Mouse (Mus musculus) gonadal fat pad, adult 2 months (tissue): Measurements from ENCODE around the gene Sub1. TPM values are rescaled to one million over a fixed set of nuclear protein-coding genes. Genes with fewer than 3 reads are reported as not detected.

Experiments
- DNase-seq: peaks from one replicate; pipeline ENCODE4 v3.0.0-alpha.2; 2012; ENCODE audit warnings: low read depth
- polyA plus RNA-seq: library from polyadenylated mRNA; depleted of rRNA; stranded (reverse); fragments of >200 nt; gene quantifications from 2 replicates; pipeline ENCODE4 v1.2.3, GENCODE M21; 2012; rRNA removed

The Sub1 gene
- 14.6 and 15.7 TPM in 2 replicates for polyA plus RNA-seq

- no peak for DNase-seq
Measured at GRCm38 (mm10) chr15:11996883-11997282, at the start of gene Sub1. TSS of gene Sub1 (minus strand) at chr15:11996983.

GRCm38 (mm10) chr15:12040407-12040710 lies 43.6 kb upstream of the Sub1 start:
- no peak for DNase-seq

DNA sequence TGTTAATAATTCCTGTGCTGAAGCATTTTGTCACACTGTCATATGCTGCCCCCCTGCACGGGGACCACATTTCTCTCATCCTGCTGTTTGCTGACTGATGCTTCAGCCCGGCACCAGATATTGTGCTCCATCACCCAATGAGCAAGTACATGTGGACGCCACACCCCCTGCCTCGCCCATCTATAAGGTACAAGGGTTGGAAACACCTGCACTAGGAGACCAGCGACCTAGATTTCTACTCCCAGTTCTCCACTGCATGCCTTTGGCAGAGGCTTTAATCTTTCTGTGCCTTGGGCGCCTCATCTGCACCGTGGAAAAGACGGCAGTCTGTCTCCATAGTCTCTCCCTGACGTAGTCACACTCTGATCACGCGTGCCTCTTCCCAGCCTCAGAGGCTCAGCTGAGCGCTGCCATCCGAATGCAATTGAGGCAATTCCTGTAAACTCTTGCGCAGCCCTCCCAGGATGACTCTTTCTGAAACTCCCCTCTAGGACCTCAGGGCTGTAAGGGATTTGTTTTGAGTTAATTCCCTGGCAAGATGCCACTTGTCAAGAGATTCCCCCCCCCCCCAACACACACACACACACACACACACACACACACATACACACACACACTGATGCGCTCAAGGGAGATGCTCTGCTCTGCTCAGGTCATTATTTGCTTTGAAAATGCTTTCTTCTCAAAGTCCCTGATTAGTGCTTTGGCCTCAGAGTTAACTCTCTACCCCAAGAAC lies 43.1 kb upstream of the Sub1 start:
- no peak for DNase-seq

- DNase-seq = no peak
Measured at GRCm38 (mm10) chr15:12039256-12039655, 42.5 kb upstream of the Sub1 start.

DNA sequence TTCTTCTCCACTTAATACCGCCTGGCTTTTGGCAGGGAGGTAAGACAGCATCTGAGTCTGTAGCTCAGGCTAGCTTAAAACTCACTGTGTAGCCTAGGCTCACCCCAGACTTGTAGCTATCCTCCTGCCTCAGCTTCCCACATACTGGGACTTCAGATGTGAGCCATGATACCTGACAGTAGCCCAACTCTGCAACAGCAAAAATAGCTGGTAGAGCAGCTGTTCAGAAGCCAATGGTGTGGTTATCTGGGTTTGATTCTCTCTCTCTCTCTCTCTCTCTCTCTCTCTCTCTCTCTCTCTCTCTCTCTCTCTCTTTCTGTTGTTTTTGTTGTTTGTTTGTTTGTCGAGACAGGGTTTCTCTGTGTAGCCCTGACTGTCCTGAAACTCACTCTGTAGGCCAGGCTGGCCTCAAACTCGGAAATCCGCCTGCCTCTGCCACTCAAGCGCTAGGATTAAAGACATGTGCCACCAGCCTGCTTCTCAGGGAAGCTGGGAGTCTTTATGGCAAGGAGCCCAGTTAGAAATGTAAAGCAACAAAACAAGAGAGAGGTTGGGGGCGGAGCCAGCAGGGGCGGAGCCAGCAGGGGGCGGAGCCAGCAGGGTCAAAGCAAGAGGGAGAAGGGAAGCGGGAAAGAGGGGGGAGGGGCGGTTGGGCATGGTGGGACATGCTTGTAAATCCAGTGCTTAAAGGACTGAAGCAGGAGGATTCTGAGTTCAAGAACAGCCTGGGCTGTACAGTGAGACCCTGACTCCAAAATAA lies 41.3 kb upstream of the Sub1 start:
- no peak for DNase-seq

GRCm38 (mm10) chr15:12037217-12037616 lies 40.4 kb upstream of the Sub1 start:
- no peak for DNase-seq

GRCm38 (mm10) chr15:12036675-12037074 lies 39.9 kb upstream of the Sub1 start:
- DNase-seq = no peak

- no peak for DNase-seq
Measured at GRCm38 (mm10) chr15:12034317-12034716, 37.5 kb upstream of the Sub1 start.

GRCm38 (mm10) chr15:12033155-12033554 lies 36.4 kb upstream of the Sub1 start:
- no peak for DNase-seq

GRCm38 (mm10) chr15:12032512-12032911 lies 35.7 kb upstream of the Sub1 start:
- no peak for DNase-seq

DNA sequence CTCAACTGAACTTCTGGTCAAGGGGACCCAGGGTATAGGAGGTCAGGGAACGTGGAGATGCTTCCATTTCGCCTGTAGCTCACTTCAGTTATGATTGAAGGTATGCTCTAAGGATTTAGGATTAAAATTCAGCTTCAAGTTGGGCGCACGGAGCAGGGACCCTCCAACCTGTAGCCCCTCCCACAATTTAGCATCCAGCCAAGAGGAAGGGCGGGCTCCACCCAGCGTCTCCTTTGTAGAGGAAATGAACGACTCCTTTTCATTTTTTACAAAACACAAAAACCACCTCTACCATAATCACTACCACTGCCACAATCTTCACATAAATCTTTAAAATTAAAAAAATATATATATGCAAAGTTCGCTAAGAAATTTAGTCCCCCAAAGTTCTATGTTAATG lies 35.1 kb upstream of the Sub1 start:
- DNase-seq = no peak

GRCm38 (mm10) chr15:12030221-12030620 lies 33.4 kb upstream of the Sub1 start:
- DNase-seq = no peak

- DNase-seq = no peak
Measured at GRCm38 (mm10) chr15:12027807-12028206, 31.0 kb upstream of the Sub1 start.

DNA sequence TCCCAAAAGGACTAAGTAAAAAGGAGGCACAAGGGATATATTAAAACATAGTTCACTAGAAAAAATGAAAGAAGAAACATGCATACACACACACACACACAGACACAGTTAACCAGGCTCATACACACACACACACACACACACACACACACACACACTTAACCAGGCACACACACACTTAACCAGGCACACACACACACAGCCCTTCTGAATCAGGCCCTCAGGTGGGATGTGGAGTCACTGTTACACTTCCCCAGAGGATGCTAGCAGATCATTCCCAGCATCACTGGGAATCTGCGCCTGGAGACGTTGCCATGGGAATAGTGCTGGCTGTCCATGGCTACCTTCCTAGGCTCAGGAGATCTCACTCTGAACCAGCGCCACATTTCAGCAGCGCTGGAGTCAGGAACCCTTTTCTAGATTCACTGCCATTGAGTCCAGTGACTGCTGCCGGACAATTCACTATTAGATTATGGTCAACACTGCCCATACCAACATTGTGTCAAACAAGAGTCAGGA lies 30.2 kb upstream of the Sub1 start:
- DNase-seq = no peak

- no peak for DNase-seq
Measured at GRCm38 (mm10) chr15:12026026-12026425, 29.2 kb upstream of the Sub1 start.

DNA sequence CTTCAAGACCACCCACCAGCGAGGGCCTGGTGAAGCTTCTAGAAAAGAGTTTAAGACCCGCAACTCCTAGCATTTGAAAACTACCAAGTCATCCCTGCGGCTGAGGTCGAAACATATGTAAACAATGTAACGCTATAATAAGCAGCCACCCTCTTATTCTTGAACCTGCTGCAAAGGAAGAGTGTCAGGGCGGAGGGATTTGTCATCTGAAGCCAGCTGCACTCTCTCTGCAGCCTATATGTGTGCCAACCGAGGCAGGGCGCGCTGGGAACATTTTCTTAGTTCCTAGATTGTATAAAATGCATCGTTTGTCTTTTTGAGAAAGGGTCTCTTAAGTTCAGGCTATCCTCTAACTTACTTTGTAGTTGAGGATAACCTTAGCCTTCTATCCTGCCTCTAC lies 28.6 kb upstream of the Sub1 start:
- no peak for DNase-seq

DNA sequence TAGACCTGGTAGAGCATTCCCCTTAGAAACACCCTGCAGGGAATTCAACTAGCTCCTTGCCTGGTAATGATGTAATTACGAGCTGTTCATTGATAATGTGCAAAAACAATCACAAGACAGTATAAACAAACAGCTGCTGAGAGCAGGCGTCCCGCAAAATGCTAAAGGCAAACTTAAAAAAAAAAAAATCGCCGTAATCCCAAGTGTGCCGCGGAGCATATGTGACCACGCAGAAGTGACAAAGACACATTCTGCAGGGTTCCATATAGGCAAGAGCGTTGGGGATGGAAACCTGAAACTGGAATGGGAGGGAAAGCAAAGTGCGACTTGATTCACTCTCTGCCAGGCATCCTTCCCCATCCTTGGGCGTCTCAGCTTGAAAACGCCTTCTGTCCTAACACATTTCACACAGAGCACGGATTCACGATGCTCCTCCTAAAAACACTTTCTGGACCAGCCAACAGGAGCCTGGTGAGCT lies 28.0 kb upstream of the Sub1 start:
- no peak for DNase-seq

GRCm38 (mm10) chr15:12019443-12019842 lies 22.7 kb upstream of the Sub1 start:
- no peak for DNase-seq

- DNase-seq = no peak
Measured at GRCm38 (mm10) chr15:12018428-12018757, 21.6 kb upstream of the Sub1 start.

DNA sequence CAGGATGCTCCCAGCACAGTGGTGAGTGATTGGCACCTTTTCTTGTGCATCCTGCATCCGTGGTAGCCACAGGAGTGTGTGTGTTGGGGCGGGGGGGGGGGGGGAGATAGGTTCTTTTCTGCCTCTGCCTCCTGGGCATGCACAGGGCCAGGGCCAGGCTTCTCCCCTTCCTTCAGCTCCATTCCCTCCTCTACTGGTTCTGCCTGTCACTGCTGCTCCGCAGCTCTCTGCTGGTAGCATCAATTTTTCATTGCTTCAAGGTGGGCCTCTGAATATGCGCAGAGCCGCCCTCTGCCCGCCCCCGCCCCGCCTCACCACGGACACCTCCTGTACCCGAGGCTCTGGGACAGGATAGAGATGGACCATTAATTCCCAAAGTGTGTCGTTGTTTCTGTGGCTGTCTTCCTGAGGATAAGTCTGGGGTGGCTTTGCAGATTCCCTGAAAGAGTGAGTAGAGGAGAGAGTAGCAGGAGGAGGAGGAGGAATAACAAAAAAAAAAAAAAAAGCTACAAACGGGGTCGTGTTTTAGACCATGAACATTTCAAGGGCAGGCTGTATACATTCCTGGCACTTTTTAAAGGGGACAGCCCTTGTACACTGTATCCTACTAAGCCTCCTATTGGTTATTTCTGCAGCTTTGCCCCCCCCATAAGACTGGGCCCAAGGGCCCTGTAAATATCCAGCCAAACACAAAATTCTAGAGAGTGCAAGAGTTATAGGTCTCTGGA lies 21.1 kb upstream of the Sub1 start:
- DNase-seq = no peak

DNA sequence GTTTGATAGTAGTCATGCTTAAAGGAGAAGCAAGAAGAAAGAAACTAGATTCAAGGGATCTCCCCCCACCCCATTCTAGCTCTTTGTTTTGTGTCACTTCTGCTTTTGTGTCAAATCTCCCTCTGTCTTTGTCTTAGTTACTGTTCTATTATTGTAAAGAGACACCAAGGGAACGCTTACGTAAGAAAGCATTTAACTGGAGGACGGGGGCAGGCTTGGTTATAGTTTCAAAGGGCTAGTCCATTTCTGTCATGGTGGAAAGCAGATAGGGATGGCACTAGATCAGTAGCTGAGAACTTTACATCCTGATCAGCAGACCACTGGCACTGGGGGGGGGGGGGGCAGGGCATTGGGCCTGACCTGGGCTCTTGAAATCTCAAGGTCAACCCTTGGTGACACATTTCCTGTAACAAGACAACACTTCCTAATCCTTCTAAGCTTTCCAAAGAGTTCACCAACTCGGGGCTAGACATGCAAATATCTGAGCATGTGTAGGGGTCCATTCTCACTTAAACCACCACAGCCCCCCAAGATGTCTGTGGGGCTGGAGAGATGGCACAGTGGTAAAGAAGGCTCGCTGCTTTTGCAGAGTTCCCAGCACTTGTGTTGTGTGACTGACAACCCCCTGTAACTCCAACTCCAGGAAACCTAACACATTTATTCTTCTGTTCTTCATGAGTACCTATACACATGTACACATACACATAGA lies 17.6 kb upstream of the Sub1 start:
- DNase-seq = no peak
